Mouse (Mus musculus): ENCODE data around the gene Usp25. TPM values are rescaled to one million over a fixed set of nuclear protein-coding genes. Genes with fewer than 3 reads are reported as not detected.

The Usp25 gene
- total and polyA plus RNA-seq, 2 experiments from 2014 or later, result 7.9 to 18.6 TPM

DNA sequence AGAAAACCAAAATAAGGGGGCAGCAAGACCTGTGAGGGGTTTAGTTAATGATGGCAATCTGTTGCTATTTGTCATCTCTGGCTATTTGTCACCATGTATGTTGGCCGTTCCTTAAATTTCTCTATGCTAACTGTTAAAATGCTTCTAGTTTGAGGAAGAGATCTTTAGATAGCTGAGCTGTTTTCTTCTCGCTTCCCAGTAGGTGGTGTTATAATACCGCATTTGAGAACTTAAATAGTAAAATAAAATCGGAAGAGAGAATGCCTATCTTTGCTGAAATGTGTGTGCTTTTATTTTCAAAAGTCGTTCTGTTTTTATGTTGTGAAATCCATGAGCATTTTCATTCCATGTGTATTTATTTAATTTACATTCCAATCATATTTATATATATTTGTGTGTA, 115.2 kb downstream of the Usp25 start:
- H3K36me3 ChIP-seq (ENCODE audit: insufficient read depth), result no peaks in the 10 kb centered on the region
- H3K27ac ChIP-seq (ENCODE audit: low read depth, low read length), result no peak overlapping the region
- H3K9me3 ChIP-seq (ENCODE audit: low read length), result no peaks in the 10 kb centered on the region
- DNase-seq (peak; percentile 75), ATAC-seq (peak; percentile 60; the same call in 1 of the 2 replicates)
- H3K4me3 ChIP-seq (ENCODE audit: low read depth, low read length), result no peak overlapping the region
- H3K9ac ChIP-seq, result no peak overlapping the region
- H3K27me3 ChIP-seq (ENCODE audit: insufficient read depth, low read length), result no peaks in the 10 kb centered on the region
- 17% methylated on average over 5 of the region's 5 CpGs for WGBS
- H3K4me1 ChIP-seq (ENCODE audit: insufficient read depth), result no peaks in the 10 kb centered on the region; the same call in 1 of the 2 replicates
- peak; percentile 75 for TF ChIP-seq CTCF (IDR thresholded peaks at IDR 0.05; ENCODE audit: low read depth)
- H3K4me2 ChIP-seq (ENCODE audit: low read depth), result no peak overlapping the region

DNA sequence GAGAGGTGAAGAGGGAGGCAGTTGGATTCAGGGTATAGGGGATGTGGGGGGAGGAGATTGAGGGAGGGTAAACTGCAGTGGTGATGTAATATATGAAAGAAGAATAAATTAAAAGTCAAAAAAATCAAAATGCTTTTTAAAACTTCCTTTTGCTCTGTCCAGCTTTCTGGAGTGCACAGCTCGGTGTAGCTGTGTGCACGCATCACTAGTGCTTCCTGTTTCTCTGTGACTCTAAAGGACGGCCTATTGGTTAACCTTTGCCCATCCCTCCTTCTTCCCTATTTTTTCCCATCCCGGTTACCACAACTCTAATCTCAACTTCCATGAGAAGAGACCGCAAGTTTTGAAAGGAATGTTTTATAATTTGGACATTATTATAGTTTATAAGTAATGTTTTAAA, 119.5 kb downstream of the Usp25 start:
- H3K4me3 ChIP-seq (ENCODE audit: low read depth, low read length), result no peak overlapping the region
- H3K9me3 ChIP-seq (ENCODE audit: low read length), result no peaks in the 10 kb centered on the region
- no peak overlapping the region for H3K9ac ChIP-seq
- 95% methylated on average over 5 of the region's 5 CpGs for WGBS
- DNase-seq, result no peak
- no peak for ATAC-seq
- H3K36me3 ChIP-seq (ENCODE audit: insufficient read depth), result no peaks in the 10 kb centered on the region
- no peak for TF ChIP-seq CTCF (IDR thresholded peaks at IDR 0.05; ENCODE audit: low read depth)
- H3K4me2 ChIP-seq (ENCODE audit: low read depth), result no peak overlapping the region
- no peaks in the 10 kb centered on the region; the same call in 1 of the 2 replicates for H3K4me1 ChIP-seq (ENCODE audit: insufficient read depth)
- H3K27me3 ChIP-seq (ENCODE audit: insufficient read depth, low read length), result no peaks in the 10 kb centered on the region
- no peak overlapping the region for H3K27ac ChIP-seq (ENCODE audit: low read depth, low read length)

DNA sequence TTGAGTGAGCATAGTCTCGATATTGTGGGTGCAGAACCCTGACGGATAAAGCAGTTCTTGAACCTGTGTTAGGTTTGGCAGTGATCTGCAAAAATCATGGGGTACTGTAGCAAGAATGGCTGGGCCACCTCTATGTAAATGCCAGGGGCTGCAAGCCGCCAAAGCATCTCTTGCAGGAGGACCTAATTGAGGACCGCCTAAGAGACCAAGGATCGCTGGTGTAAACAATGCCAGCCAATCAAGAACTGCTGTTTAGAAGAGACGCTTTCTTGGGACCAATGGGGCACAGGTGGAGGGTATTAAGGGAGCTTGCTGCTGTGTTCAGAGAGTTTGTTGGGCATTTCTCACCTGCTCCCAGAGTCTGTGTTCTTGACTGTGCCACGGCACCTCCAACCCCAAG, 127.1 kb downstream of the Usp25 start:
- Histone ChIP-seq H3K4me1 (ENCODE audit: insufficient read depth) (no peaks in the 10 kb centered on the region), H3K4me3 (ENCODE audit: low read depth, low read length) (no peak overlapping the region), H3K9ac (no peak overlapping the region), H3K27me3 (ENCODE audit: insufficient read depth, low read length) (no peaks in the 10 kb centered on the region), H3K9me3 (ENCODE audit: low read length) (no peaks in the 10 kb centered on the region), H3K4me2 (ENCODE audit: low read depth) (no peak overlapping the region), H3K27ac (ENCODE audit: low read depth, low read length) (no peak overlapping the region), H3K36me3 (ENCODE audit: insufficient read depth) (no peaks in the 10 kb centered on the region)
- DNase-seq (no peak), ATAC-seq (no peak)
- 90% methylated on average over 7 of the region's 7 CpGs for WGBS
- TF ChIP-seq CTCF (IDR thresholded peaks at IDR 0.05; ENCODE audit: low read depth), result no peak

DNA sequence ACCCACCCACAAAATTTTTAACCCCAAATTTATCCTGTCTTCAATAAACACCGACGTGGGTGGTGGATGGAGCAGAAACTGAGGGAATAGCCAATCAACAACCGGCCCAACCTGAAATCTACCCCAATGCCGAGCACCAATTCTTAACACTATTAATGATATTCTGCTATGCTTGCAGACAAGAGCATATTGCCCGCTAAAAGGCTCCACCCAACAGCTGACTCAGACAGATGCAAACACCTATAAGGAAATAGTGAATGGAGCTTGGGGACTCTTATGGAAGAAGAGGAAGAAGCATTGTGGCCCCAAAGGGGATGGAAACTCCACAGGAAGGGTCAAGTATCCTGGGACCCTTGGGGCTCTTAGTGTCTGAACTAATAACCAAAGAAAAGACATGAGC, 133.3 kb downstream of the Usp25 start:
- no peak overlapping the region for H3K4me3 ChIP-seq (ENCODE audit: low read depth, low read length)
- no peaks in the 10 kb centered on the region for H3K36me3 ChIP-seq (ENCODE audit: insufficient read depth)
- no peak for TF ChIP-seq CTCF (IDR thresholded peaks at IDR 0.05; ENCODE audit: low read depth)
- H3K9me3 ChIP-seq (ENCODE audit: low read length), result no peaks in the 10 kb centered on the region
- H3K9ac ChIP-seq, result no peak overlapping the region
- H3K4me2 ChIP-seq (ENCODE audit: low read depth), result no peak overlapping the region
- H3K27me3 ChIP-seq (ENCODE audit: insufficient read depth, low read length), result no peaks in the 10 kb centered on the region
- no peaks in the 10 kb centered on the region for H3K4me1 ChIP-seq (ENCODE audit: insufficient read depth)
- H3K27ac ChIP-seq (ENCODE audit: low read depth, low read length), result no peak overlapping the region
- ATAC-seq, result no peak
- WGBS, result 97% methylated on average over 5 of the region's 5 CpGs
- DNase-seq, result no peak

DNA sequence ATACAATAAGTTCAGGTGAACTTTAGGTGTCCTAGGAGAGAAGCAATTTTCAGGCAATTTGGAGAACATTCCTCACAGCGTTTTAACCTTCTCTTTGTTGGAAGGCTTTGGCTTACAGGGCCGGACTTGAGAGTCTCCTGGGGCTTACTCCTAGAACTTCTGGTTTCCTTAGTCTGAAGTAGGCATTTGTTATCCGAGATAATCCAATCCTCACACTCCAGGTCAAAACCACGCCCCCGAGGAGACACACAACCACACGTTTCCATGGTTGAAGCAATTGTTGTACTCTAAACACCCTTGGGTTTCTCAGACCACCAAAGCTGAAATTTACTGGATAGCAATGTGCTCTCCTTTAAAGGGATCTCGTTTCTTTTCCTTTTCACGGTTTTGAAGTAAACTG, 136.8 kb downstream of the Usp25 start:
- Histone ChIP-seq H3K27me3 (ENCODE audit: insufficient read depth, low read length) (no peaks in the 10 kb centered on the region), H3K9me3 (ENCODE audit: low read length) (no peaks in the 10 kb centered on the region), H3K4me1 (ENCODE audit: insufficient read depth) (no peaks in the 10 kb centered on the region), H3K9ac (no peak overlapping the region), H3K4me3 (ENCODE audit: low read depth, low read length) (no peak overlapping the region), H3K27ac (ENCODE audit: low read depth, low read length) (no peak overlapping the region), H3K36me3 (ENCODE audit: insufficient read depth) (no peaks in the 10 kb centered on the region), H3K4me2 (ENCODE audit: low read depth) (no peak overlapping the region)
- ATAC-seq (no peak), DNase-seq (no peak)
- no peak for TF ChIP-seq CTCF (IDR thresholded peaks at IDR 0.05; ENCODE audit: low read depth)
- WGBS, result 60% methylated on average over 8 of the region's 8 CpGs

DNA sequence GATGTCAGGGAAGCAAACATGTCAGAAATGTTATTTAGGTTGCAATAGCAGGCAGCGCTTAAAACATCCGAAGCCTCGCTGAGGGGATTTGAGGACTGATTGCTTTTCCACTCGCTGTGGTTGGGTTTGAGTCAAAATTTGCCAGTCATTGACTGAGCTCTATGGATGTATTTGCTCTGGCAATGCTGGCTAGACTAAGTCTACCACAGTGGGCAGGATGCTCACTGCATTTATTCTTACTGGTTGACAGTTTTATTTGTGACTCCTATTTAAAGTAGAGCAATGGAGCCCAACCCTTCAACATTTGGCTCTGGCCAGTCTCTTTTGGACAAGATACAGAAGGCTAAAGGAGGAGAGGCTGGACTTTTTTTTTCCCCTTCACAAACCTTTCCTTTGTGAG, 137.4 kb downstream of the Usp25 start:
- no peak for TF ChIP-seq CTCF (IDR thresholded peaks at IDR 0.05; ENCODE audit: low read depth)
- Histone ChIP-seq H3K4me2 (ENCODE audit: low read depth) (no peak overlapping the region), H3K27me3 (ENCODE audit: insufficient read depth, low read length) (no peaks in the 10 kb centered on the region), H3K4me1 (ENCODE audit: insufficient read depth) (no peaks in the 10 kb centered on the region), H3K27ac (ENCODE audit: low read depth, low read length) (no peak overlapping the region), H3K9me3 (ENCODE audit: low read length) (no peaks in the 10 kb centered on the region), H3K9ac (no peak overlapping the region), H3K4me3 (ENCODE audit: low read depth, low read length) (no peak overlapping the region), H3K36me3 (ENCODE audit: insufficient read depth) (no peaks in the 10 kb centered on the region)
- DNase-seq, result no peak
- WGBS, result 68% methylated on average over 4 of the region's 4 CpGs
- no peak for ATAC-seq

DNA sequence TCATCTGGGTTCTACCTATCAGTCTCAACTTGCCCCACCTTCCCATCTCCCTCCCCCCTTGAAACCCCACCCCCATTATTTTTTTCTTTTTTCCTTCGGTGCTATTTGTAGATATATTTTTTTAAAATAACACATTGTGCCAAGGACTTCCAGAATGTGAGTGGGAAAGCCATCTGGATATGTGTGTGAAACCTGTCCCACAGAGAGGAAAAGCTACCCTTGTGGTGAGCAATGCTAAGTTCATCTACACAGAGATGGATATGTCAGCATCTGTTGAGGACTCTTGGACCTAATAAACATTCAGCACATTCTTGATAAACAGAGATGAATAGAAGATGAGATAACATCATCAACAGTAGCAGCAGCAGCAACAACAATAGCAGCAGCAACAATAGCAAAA, 138.8 kb downstream of the Usp25 start:
- H3K9ac ChIP-seq, result no peak overlapping the region
- no peaks in the 10 kb centered on the region for H3K36me3 ChIP-seq (ENCODE audit: insufficient read depth)
- DNase-seq, result no peak
- no peak; the same call in 1 of the 2 replicates for TF ChIP-seq CTCF (IDR thresholded peaks at IDR 0.05; ENCODE audit: low read depth)
- H3K9me3 ChIP-seq (ENCODE audit: low read length), result no peaks in the 10 kb centered on the region
- H3K4me1 ChIP-seq (ENCODE audit: insufficient read depth), result no peaks in the 10 kb centered on the region
- no peak for ATAC-seq
- no peak overlapping the region for H3K4me3 ChIP-seq (ENCODE audit: low read depth, low read length)
- no peak overlapping the region for H3K4me2 ChIP-seq (ENCODE audit: low read depth)
- H3K27me3 ChIP-seq (ENCODE audit: insufficient read depth, low read length), result no peaks in the 10 kb centered on the region
- WGBS, result 58% methylated on average over 1 of the region's 1 CpGs
- H3K27ac ChIP-seq (ENCODE audit: low read depth, low read length), result no peak overlapping the region
